Mouse (Mus musculus) lung, embryonic 16.5 days (tissue): Measurements from ENCODE around the gene Mtmr11. TPM values are rescaled to one million over a fixed set of nuclear protein-coding genes. Genes with fewer than 3 reads are reported as not detected.
A peak's percentile ranks its signal among the peaks of the same experiment; 100 is the strongest.

Experiments
- ATAC-seq: fragments of 200-750 bp; cut with Nextera tagmentation; 2 replicates; pipeline ENCODE4 v1.8.0; 2017; ENCODE audit warnings: low read depth, mild to moderate bottlenecking, moderate library complexity
- H3K27ac ChIP-seq: fragments of 300-500 bp; sonication (generic); 2 replicates; pipeline ENCODE4 v1.5.1; 2014; ENCODE audit warnings: mild to moderate bottlenecking, control low read depth, low read length
- H3K27me3 ChIP-seq: fragments of 300-500 bp; sonication (generic); 2 replicates; pipeline ENCODE4 v1.6.1; 2014; ENCODE audit warnings: low read depth, low read length, mixed read lengths; ENCODE audit not compliant: control insufficient read depth, insufficient read depth
- H3K36me3 ChIP-seq: fragments of 300-500 bp; sonication (generic); 2 replicates; pipeline ENCODE4 v1.6.1; 2014; ENCODE audit warnings: low read length; ENCODE audit not compliant: control insufficient read depth, insufficient read depth
- H3K4me1 ChIP-seq: fragments of 300-500 bp; sonication (generic); replicated peaks from 2 replicates; pipeline ENCODE4 v1.6.1; 2014; ENCODE audit warnings: low read length, mixed read lengths; ENCODE audit not compliant: control insufficient read depth, insufficient read depth
- H3K4me2 ChIP-seq: fragments of 300-500 bp; sonication (generic); 2 replicates; pipeline ENCODE4 v1.6.1; 2014; ENCODE audit warnings: low read depth, low read length, control low read depth
- H3K4me3 ChIP-seq: fragments of 300-500 bp; sonication (generic); 2 replicates; pipeline ENCODE4 v1.5.1; 2014; ENCODE audit warnings: mild to moderate bottlenecking, low read length, control low read depth
- H3K9ac ChIP-seq: fragments of 300-500 bp; sonication (generic); 2 replicates; pipeline ENCODE4 v1.6.1; 2014; ENCODE audit warnings: low read length, control low read depth
- H3K9me3 ChIP-seq: fragments of 300-500 bp; sonication (generic); 2 replicates; pipeline ENCODE4 v1.6.1; 2016; ENCODE audit warnings: low read length; ENCODE audit not compliant: control insufficient read depth
- whole genome bisulfite sequencing: fragments of 180-500 bp; shearing (Covaris S2); extraction: QIAGEN DNeasy Blood & Tissue Kit; methylation state at CpG from one replicate; pipeline ENCODE4 v1.1.7; 2014; 5-methylcytosine and 5-hydroxymethylcytosine counted together
- polyA plus RNA-seq: library from polyadenylated mRNA; unstranded; fragments of >200 nt; fragmentation: Nextera tagmentation; extraction: Ambion mirVana; gene quantifications from 2 replicates; pipeline ENCODE4 v1.2.1, GENCODE M21; 2015

The Mtmr11 gene
- polyA plus RNA-seq, 1 experiment from 2014 or later, result 14.0 TPM

GRCm38 (mm10) chr3:96147950-96148349 lies 13.9 kb upstream of the Mtmr11 start:
- no peaks in the 10 kb centered on the region for H3K4me1 ChIP-seq
- no peaks in the 10 kb centered on the region for H3K9me3 ChIP-seq
- H3K4me3 ChIP-seq, result no peak overlapping the region
- no peak for ATAC-seq
- H3K4me2 ChIP-seq, result no peak overlapping the region
- H3K36me3 ChIP-seq, result peaks cover 25% of the 10 kb centered on the region
- H3K27ac ChIP-seq, result no peak overlapping the region
- no peak overlapping the region for H3K9ac ChIP-seq
- H3K27me3 ChIP-seq, result no peaks in the 10 kb centered on the region
- 9% methylated on average over 5 of the region's 5 CpGs for WGBS

DNA sequence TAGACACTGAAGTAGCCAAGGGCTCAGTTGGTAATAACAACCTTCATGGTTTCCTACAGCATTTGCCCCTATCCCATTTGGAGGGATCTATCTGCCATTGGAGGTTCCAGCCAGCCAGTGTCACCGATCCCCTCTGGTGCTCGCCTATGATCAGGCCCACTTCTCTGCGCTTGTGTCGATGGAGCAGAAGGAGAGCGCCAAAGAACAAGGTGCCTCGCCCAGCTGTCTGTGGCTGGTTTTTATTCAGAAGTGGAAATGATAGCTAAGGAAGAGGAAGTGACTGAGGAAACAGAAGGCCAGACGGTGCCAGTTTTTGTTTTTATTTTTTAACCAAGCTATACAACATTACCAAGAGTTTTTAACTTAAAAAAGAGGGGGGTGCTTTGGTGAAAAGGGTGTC lies 10.0 kb upstream of the Mtmr11 start:
- Histone ChIP-seq H3K4me2 (no peak overlapping the region), H3K4me3 (no peak overlapping the region), H3K9me3 (no peaks in the 10 kb centered on the region), H3K27ac (no peak overlapping the region), H3K9ac (no peak overlapping the region), H3K4me1 (no peaks in the 10 kb centered on the region), H3K27me3 (no peaks in the 10 kb centered on the region), H3K36me3 (peaks cover 36% of the 10 kb centered on the region)
- 81% methylated on average over 7 of the region's 7 CpGs for WGBS
- ATAC-seq, result no peak

GRCm38 (mm10) chr3:96152611-96153010 lies 9.2 kb upstream of the Mtmr11 start:
- WGBS, result 87% methylated on average over 5 of the region's 5 CpGs
- no peak for ATAC-seq
- Histone ChIP-seq H3K27ac (no peak overlapping the region), H3K36me3 (peaks cover 36% of the 10 kb centered on the region), H3K4me2 (no peak overlapping the region), H3K9me3 (no peaks in the 10 kb centered on the region), H3K4me3 (no peak overlapping the region), H3K27me3 (no peaks in the 10 kb centered on the region), H3K9ac (no peak overlapping the region), H3K4me1 (no peaks in the 10 kb centered on the region)

- H3K4me2 ChIP-seq, result no peak overlapping the region
- peaks cover 9% of the 10 kb centered on the region for H3K4me1 ChIP-seq
- H3K9me3 ChIP-seq, result no peaks in the 10 kb centered on the region
- no peak overlapping the region for H3K9ac ChIP-seq
- H3K4me3 ChIP-seq, result no peak overlapping the region
- H3K36me3 ChIP-seq, result peaks cover 36% of the 10 kb centered on the region
- 78% methylated on average over 8 of the region's 8 CpGs for WGBS
- H3K27me3 ChIP-seq, result no peaks in the 10 kb centered on the region
- no peak overlapping the region for H3K27ac ChIP-seq
- no peak for ATAC-seq
These were observed 6.3 kb upstream of the Mtmr11 start for GRCm38 (mm10) chr3:96155501-96155900.

- H3K9ac ChIP-seq, result no peak overlapping the region
- WGBS, result 58% methylated on average over 4 of the region's 4 CpGs
These were observed 2.0 kb upstream of the Mtmr11 start for GRCm38 (mm10) chr3:96159820-96160219.

GRCm38 (mm10) chr3:96160222-96160802 lies 1.5 kb upstream of the Mtmr11 start:
- ATAC-seq, result peak; percentile 69
- peak overlapping the region; percentile 97 for H3K4me2 ChIP-seq
- H3K4me3 ChIP-seq, result no peak overlapping the region; the same call in 1 of the 2 replicates
- peaks cover 16% of the 10 kb centered on the region for H3K4me1 ChIP-seq
- 36% methylated on average over 4 of the region's 4 CpGs for WGBS
- H3K9me3 ChIP-seq, result no peaks in the 10 kb centered on the region
- H3K27me3 ChIP-seq, result no peaks in the 10 kb centered on the region
- H3K9ac ChIP-seq, result peak overlapping the region; percentile 72; the same call in 1 of the 2 replicates
- H3K36me3 ChIP-seq, result peaks cover 6% of the 10 kb centered on the region
- peak overlapping the region; percentile 64 for H3K27ac ChIP-seq

More at GRCm38 (mm10) chr3:96159820-96160219, 2.0 kb upstream of the Mtmr11 start:
- H3K4me1 ChIP-seq, result peaks cover 16% of the 10 kb centered on the region
- H3K27ac ChIP-seq, result peak overlapping the region; percentile 36; the same call in 1 of the 2 replicates
- no peaks in the 10 kb centered on the region for H3K27me3 ChIP-seq
- H3K9me3 ChIP-seq, result no peaks in the 10 kb centered on the region
- peak overlapping the region; percentile 97 for H3K4me2 ChIP-seq
- no peak overlapping the region; the same call in 1 of the 2 replicates for H3K4me3 ChIP-seq
- peaks cover 8% of the 10 kb centered on the region for H3K36me3 ChIP-seq
- no peak for ATAC-seq

- ATAC-seq, result peak; percentile 66
- Histone ChIP-seq H3K4me2 (peak overlapping the region; percentile 97), H3K9me3 (no peaks in the 10 kb centered on the region)
These were observed 844 bp upstream of the Mtmr11 start for GRCm38 (mm10) chr3:96160803-96161516.

GRCm38 (mm10) chr3:96163040-96163439 lies 1.2 kb downstream of the Mtmr11 start:
- WGBS, result 88% methylated on average over 6 of the region's 6 CpGs
- Histone ChIP-seq H3K36me3 (peaks cover 2% of the 10 kb centered on the region; the same call in 1 of the 2 replicates), H3K4me2 (no peak overlapping the region), H3K27me3 (no peaks in the 10 kb centered on the region), H3K4me1 (peaks cover 18% of the 10 kb centered on the region), H3K9me3 (no peaks in the 10 kb centered on the region), H3K4me3 (no peak overlapping the region), H3K27ac (no peak overlapping the region), H3K9ac (no peak overlapping the region)
- ATAC-seq, result no peak

More at GRCm38 (mm10) chr3:96160803-96161516, 844 bp upstream of the Mtmr11 start:
- Histone ChIP-seq H3K36me3 (no peaks in the 10 kb centered on the region), H3K9ac (peak overlapping the region; percentile 72), H3K27me3 (no peaks in the 10 kb centered on the region), H3K4me3 (peak overlapping the region; percentile 57), H3K4me1 (peaks cover 16% of the 10 kb centered on the region), H3K27ac (peak overlapping the region; percentile 64)
- WGBS, result 2% methylated on average over 12 of the region's 12 CpGs

DNA sequence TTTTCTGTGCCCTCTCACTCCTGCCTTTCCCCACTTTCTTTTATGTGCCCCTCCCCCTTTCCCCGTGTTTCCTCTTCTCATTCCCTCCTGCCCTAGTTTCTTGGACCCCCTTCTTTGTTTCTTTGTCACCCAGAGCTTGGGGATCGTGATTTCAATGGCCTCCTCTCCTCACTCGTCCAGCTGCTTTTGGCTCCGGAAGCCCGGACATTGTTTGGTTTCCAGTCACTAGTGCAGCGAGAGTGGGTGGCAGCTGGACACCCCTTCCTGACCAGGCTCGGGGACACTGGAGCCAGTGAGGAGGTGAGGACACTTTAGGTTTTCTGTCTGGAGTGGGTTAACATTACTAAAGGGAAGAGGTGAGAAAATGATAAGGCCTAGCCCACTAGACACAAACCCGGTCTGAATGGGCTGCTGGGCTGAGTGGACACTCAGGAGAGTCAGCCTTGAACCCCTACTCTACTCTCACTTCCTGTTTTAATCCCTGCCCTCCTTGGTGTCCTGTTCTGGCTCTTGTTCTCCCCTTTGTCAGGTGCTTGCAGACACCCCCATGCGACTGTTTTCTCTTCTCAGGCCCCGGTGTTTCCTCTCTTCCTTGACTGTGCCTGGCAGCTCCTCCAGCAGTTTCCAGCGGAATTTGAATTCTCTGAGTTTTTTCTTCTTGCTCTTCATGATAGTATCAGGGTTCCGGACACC lies 6.8 kb downstream of the Mtmr11 start:
- 45% methylated on average over 12 of the region's 12 CpGs for WGBS
- Histone ChIP-seq H3K27ac (peak overlapping the region; percentile 55), H3K9ac (0 out of 2 replicates have a peak overlapping the region, but pooled peaks have one; percentile 24), H3K36me3 (peaks cover 2% of the 10 kb centered on the region; the same call in 1 of the 2 replicates), H3K27me3 (no peaks in the 10 kb centered on the region), H3K4me3 (no peak overlapping the region), H3K4me1 (peaks cover 24% of the 10 kb centered on the region), H3K4me2 (peak overlapping the region; percentile 6; the same call in 1 of the 2 replicates), H3K9me3 (no peaks in the 10 kb centered on the region)
- no peak for ATAC-seq
